Mouse (Mus musculus): ENCODE measurements around the gene Insl6.

GRCm38 (mm10) chr19:29366226-29366968, 41.2 kb upstream of the Insl6 start:
- no peak for TF ChIP-seq POLR2A (IDR thresholded peaks at IDR 0.05; ENCODE audit: borderline replicate concordance, low read depth, low read length)
- TF ChIP-seq CTCF (IDR thresholded peaks at IDR 0.05; ENCODE audit: low read depth, low read length), result no peak

All from bone marrow macrophage, adult 2 months (primary cell).